Mouse (Mus musculus) embryonic facial prominence, embryonic 12.5 days (tissue): ENCODE results near the gene Gm37240. TPM values are rescaled to one million over a fixed set of nuclear protein-coding genes. Genes with fewer than 3 reads are reported as not detected.
A peak's percentile ranks its signal among the peaks of the same experiment; 100 is the strongest.

ENCODE experiments used
- ATAC-seq: fragments of 200-750 bp; cut with Nextera tagmentation; 2 replicates; pipeline ENCODE4 v1.8.0; 2017; ENCODE audit not compliant: insufficient number of reproducible peaks, insufficient read depth, low FRiP score, low TSS enrichment
- H3K27ac ChIP-seq: fragments of 300-500 bp; sonication (generic); 2 replicates; pipeline ENCODE4 v1.5.1; 2016; ENCODE audit warnings: mild to moderate bottlenecking
- H3K27me3 ChIP-seq: fragments of 300-500 bp; sonication (generic); 2 replicates; pipeline ENCODE4 v1.6.1; 2016; ENCODE audit warnings: mild to moderate bottlenecking, moderate library complexity
- H3K36me3 ChIP-seq: fragments of 300-500 bp; sonication (generic); 2 replicates; pipeline ENCODE4 v1.6.1; 2016; ENCODE audit warnings: mild to moderate bottlenecking
- H3K4me1 ChIP-seq: fragments of 300-500 bp; sonication (generic); 2 replicates; pipeline ENCODE4 v1.6.1; 2016
- H3K4me2 ChIP-seq: fragments of 300-500 bp; sonication (generic); replicated peaks from 2 replicates; pipeline ENCODE4 v1.6.1; 2016; ENCODE audit warnings: mild to moderate bottlenecking, moderate library complexity
- H3K4me3 ChIP-seq: fragments of 300-500 bp; sonication (generic); 2 replicates; pipeline ENCODE4 v1.5.1; 2016; ENCODE audit warnings: mild to moderate bottlenecking
- H3K9ac ChIP-seq: fragments of 300-500 bp; sonication (generic); 2 replicates; pipeline ENCODE4 v1.6.1; 2016; ENCODE audit warnings: mild to moderate bottlenecking, moderate library complexity
- H3K9me3 ChIP-seq: fragments of 300-500 bp; sonication (generic); 2 replicates; pipeline ENCODE4 v1.6.1; 2016; ENCODE audit warnings: mild to moderate bottlenecking, moderate library complexity
- WGBS: fragments of 180-500 bp; shearing (Covaris S2); methylation state at CpG from one replicate; pipeline ENCODE4 v1.1.7; 2016; 5-methylcytosine and 5-hydroxymethylcytosine counted together
- polyA plus RNA-seq: library from polyadenylated mRNA; unstranded; fragments of >200 nt; fragmentation: Nextera tagmentation; extraction: Ambion mirVana; gene quantifications from 2 replicates; pipeline ENCODE4 v1.2.1, GENCODE M21; 2016

Gene Gm37240
- polyA plus RNA-seq, 1 experiment from 2014 or later: 4.0 TPM

GRCm38 (mm10) chr3:84955011-84955775, 932.1 kb downstream of the Gm37240 start:
- Histone ChIP-seq H3K36me3 (0 out of 2 replicates have a peak, but pooled peaks cover 4% of the 10 kb centered on the region), H3K27ac (no peak overlapping the region), H3K27me3 (no peaks in the 10 kb centered on the region), H3K4me2 (no peak overlapping the region), H3K4me1 (0 out of 2 replicates have a peak, but pooled peaks cover 6% of the 10 kb centered on the region), H3K4me3 (no peak overlapping the region), H3K9me3 (no peaks in the 10 kb centered on the region), H3K9ac (no peak overlapping the region)
- WGBS: 83% methylated on average over 8 of the region's 8 CpGs
- no peak for ATAC-seq

- 64% methylated on average over 7 of the region's 7 CpGs for WGBS
- H3K9me3 ChIP-seq: no peaks in the 10 kb centered on the region
Observed at GRCm38 (mm10) chr3:84952585-84953187, 934.6 kb downstream of the Gm37240 start.

GRCm38 (mm10) chr3:84952135-84952534, 935.2 kb downstream of the Gm37240 start:
- H3K9ac ChIP-seq: peak overlapping the region; percentile 52
- H3K4me1 ChIP-seq: 0 out of 2 replicates have a peak, but pooled peaks cover 6% of the 10 kb centered on the region
- peak overlapping the region; percentile 84 for H3K27ac ChIP-seq
- H3K36me3 ChIP-seq: no peaks in the 10 kb centered on the region
- peak; percentile 93 for ATAC-seq
- peak overlapping the region; percentile 73 for H3K4me2 ChIP-seq
- H3K9me3 ChIP-seq: no peaks in the 10 kb centered on the region
- WGBS: 10% methylated on average over 13 of the region's 13 CpGs
- H3K4me3 ChIP-seq: peak overlapping the region; percentile 38
- H3K27me3 ChIP-seq: no peaks in the 10 kb centered on the region

More at GRCm38 (mm10) chr3:84952585-84953187, 934.6 kb downstream of the Gm37240 start:
- Histone ChIP-seq H3K4me2 (peak overlapping the region; percentile 73), H3K4me3 (peak overlapping the region; percentile 38), H3K36me3 (no peaks in the 10 kb centered on the region), H3K4me1 (0 out of 2 replicates have a peak, but pooled peaks cover 6% of the 10 kb centered on the region), H3K27me3 (no peaks in the 10 kb centered on the region), H3K9ac (peak overlapping the region; percentile 52), H3K27ac (peak overlapping the region; percentile 84)
- ATAC-seq: no peak

GRCm38 (mm10) chr3:84951698-84952097, 935.6 kb downstream of the Gm37240 start:
- 0 out of 2 replicates have a peak, but pooled peaks cover 6% of the 10 kb centered on the region for H3K4me1 ChIP-seq
- no peak overlapping the region for H3K9ac ChIP-seq
- no peaks in the 10 kb centered on the region for H3K36me3 ChIP-seq
- no peak for ATAC-seq
- no peaks in the 10 kb centered on the region for H3K9me3 ChIP-seq
- WGBS: 35% methylated on average over 2 of the region's 2 CpGs
- H3K4me3 ChIP-seq: peak overlapping the region; percentile 38
- H3K27ac ChIP-seq: peak overlapping the region; percentile 84; the same call in 1 of the 2 replicates
- peak overlapping the region; percentile 73 for H3K4me2 ChIP-seq
- no peaks in the 10 kb centered on the region for H3K27me3 ChIP-seq

GRCm38 (mm10) chr3:84949387-84949786, 937.9 kb downstream of the Gm37240 start:
- H3K4me3 ChIP-seq: no peak overlapping the region
- no peak overlapping the region for H3K27ac ChIP-seq
- H3K27me3 ChIP-seq: no peaks in the 10 kb centered on the region
- H3K4me1 ChIP-seq: 0 out of 2 replicates have a peak, but pooled peaks cover 6% of the 10 kb centered on the region
- no peak overlapping the region for H3K4me2 ChIP-seq
- no peaks in the 10 kb centered on the region for H3K9me3 ChIP-seq
- 93% methylated on average over 4 of the region's 4 CpGs for WGBS
- H3K36me3 ChIP-seq: no peaks in the 10 kb centered on the region
- no peak for ATAC-seq
- H3K9ac ChIP-seq: no peak overlapping the region

- H3K4me1 ChIP-seq: no peaks in the 10 kb centered on the region
- H3K9me3 ChIP-seq: no peaks in the 10 kb centered on the region
- H3K36me3 ChIP-seq: no peaks in the 10 kb centered on the region
- no peak overlapping the region for H3K27ac ChIP-seq
- H3K27me3 ChIP-seq: no peaks in the 10 kb centered on the region
- no peak overlapping the region for H3K4me3 ChIP-seq
- 98% methylated on average over 1 of the region's 1 CpGs for WGBS
- H3K4me2 ChIP-seq: no peak overlapping the region
- ATAC-seq: no peak
- no peak overlapping the region for H3K9ac ChIP-seq
Observed at GRCm38 (mm10) chr3:84946381-84946780, 940.9 kb downstream of the Gm37240 start.

- no peaks in the 10 kb centered on the region for H3K9me3 ChIP-seq
- ATAC-seq: no peak
- H3K9ac ChIP-seq: no peak overlapping the region
- H3K4me2 ChIP-seq: no peak overlapping the region
- H3K4me3 ChIP-seq: no peak overlapping the region
- WGBS: 96% methylated on average over 3 of the region's 3 CpGs
- H3K27ac ChIP-seq: no peak overlapping the region
- no peaks in the 10 kb centered on the region for H3K4me1 ChIP-seq
- no peaks in the 10 kb centered on the region for H3K36me3 ChIP-seq
- H3K27me3 ChIP-seq: no peaks in the 10 kb centered on the region
Observed at GRCm38 (mm10) chr3:84944933-84945332, 942.4 kb downstream of the Gm37240 start.

GRCm38 (mm10) chr3:84937360-84938355, 949.7 kb downstream of the Gm37240 start:
- Histone ChIP-seq H3K9ac (no peak overlapping the region), H3K4me3 (no peak overlapping the region), H3K27me3 (no peaks in the 10 kb centered on the region), H3K9me3 (no peaks in the 10 kb centered on the region), H3K4me1 (no peaks in the 10 kb centered on the region), H3K36me3 (no peaks in the 10 kb centered on the region), H3K4me2 (no peak overlapping the region), H3K27ac (0 out of 2 replicates have a peak overlapping the region, but pooled peaks have one; percentile 11)
- peak; percentile 41; the same call in 1 of the 2 replicates for ATAC-seq
- WGBS: 71% methylated on average over 12 of the region's 12 CpGs

- no peak for ATAC-seq
- 88% methylated on average over 5 of the region's 5 CpGs for WGBS
- no peak overlapping the region for H3K27ac ChIP-seq
Observed at GRCm38 (mm10) chr3:84936956-84937355, 950.4 kb downstream of the Gm37240 start.

GRCm38 (mm10) chr3:84936252-84936651, 951.1 kb downstream of the Gm37240 start:
- no peaks in the 10 kb centered on the region for H3K9me3 ChIP-seq
- no peaks in the 10 kb centered on the region for H3K36me3 ChIP-seq
- WGBS: 55% methylated on average over 2 of the region's 2 CpGs
- H3K4me2 ChIP-seq: no peak overlapping the region
- H3K27ac ChIP-seq: no peak overlapping the region
- ATAC-seq: no peak
- no peak overlapping the region for H3K9ac ChIP-seq
- no peaks in the 10 kb centered on the region for H3K27me3 ChIP-seq
- no peaks in the 10 kb centered on the region for H3K4me1 ChIP-seq
- H3K4me3 ChIP-seq: no peak overlapping the region

More at GRCm38 (mm10) chr3:84936956-84937355, 950.4 kb downstream of the Gm37240 start:
- Histone ChIP-seq H3K9me3 (no peaks in the 10 kb centered on the region), H3K36me3 (no peaks in the 10 kb centered on the region), H3K4me3 (no peak overlapping the region), H3K4me1 (no peaks in the 10 kb centered on the region), H3K9ac (no peak overlapping the region), H3K27me3 (no peaks in the 10 kb centered on the region), H3K4me2 (no peak overlapping the region)

- Histone ChIP-seq H3K9ac (no peak overlapping the region), H3K27me3 (no peaks in the 10 kb centered on the region), H3K36me3 (no peaks in the 10 kb centered on the region), H3K4me1 (no peaks in the 10 kb centered on the region), H3K9me3 (no peaks in the 10 kb centered on the region), H3K4me3 (no peak overlapping the region), H3K4me2 (no peak overlapping the region), H3K27ac (no peak overlapping the region)
- 83% methylated on average over 1 of the region's 1 CpGs for WGBS
- ATAC-seq: no peak
Observed at GRCm38 (mm10) chr3:84935729-84936128, 951.6 kb downstream of the Gm37240 start.
